In genomic region chr2:72398227-72398626, GRCm38 (mm10) we compare ENCODE assay signal across 8 mouse cellular contexts.
DNase-seq lines count a peak whose midpoint lies in the region; ATAC-seq and TF ChIP-seq lines count a peak whose summit lies in the region.

No protein-coding gene starts in this region.

- no peak overlapping the region for H3K9ac ChIP-seq in forebrain, embryonic 14.5 days (ENCODE audit: low read length)

- no peak overlapping the region for H3K4me3 ChIP-seq in layer of hippocampus, adult 2 months
- no peak overlapping the region for H3K4me3 ChIP-seq in forebrain, embryonic 14.5 days (ENCODE audit: low read depth, low read length)

- peak in 1 of 2 experiments; percentile 48 for DNase-seq in layer of hippocampus, adult 2 months (ENCODE audit: low spot score in 2 of 2)
- DNase-seq in layer of hippocampus, adult 9-10 months (ENCODE audit: low spot score), result no peak
- DNase-seq in ZHBTc4 (ENCODE audit: low read depth, low spot score), result peak; percentile 86
- peak; percentile 42 to 61 for DNase-seq in kidney, adult 8-10 months
- DNase-seq in lung, postnatal 25 days (ENCODE audit: low spot score), result peak; percentile 86
- DNase-seq in testis, postnatal 10 days (ENCODE audit: low spot score), result peak; percentile 82
- no peak for DNase-seq in forebrain, embryonic 14.5 days (ENCODE audit: low spot score)

- H3K4me1 ChIP-seq in forebrain, embryonic 14.5 days (ENCODE audit: control insufficient read depth, insufficient read depth, low read length), result no peaks in the 10 kb centered on the region

- no peaks in the 10 kb centered on the region for H3K9me3 ChIP-seq in forebrain, embryonic 14.5 days (replicated peaks; ENCODE audit: control insufficient read depth, low read length)

- peak; percentile 73 for TF ChIP-seq CTCF in layer of hippocampus, adult 2 months (conservative IDR thresholded peaks at IDR 0.05)

- H3K27ac ChIP-seq in layer of hippocampus, adult 2 months, result no peak overlapping the region
- no peak overlapping the region for H3K27ac ChIP-seq in forebrain, embryonic 14.5 days (ENCODE audit: low read depth, low read length)

- no peak overlapping the region for H3K4me2 ChIP-seq in forebrain, embryonic 14.5 days (ENCODE audit: low read length)

- ATAC-seq in erythroid progenitor cell, adult 5-6 weeks (replicated peaks; ENCODE audit: low FRiP score, poor library complexity, severe bottlenecking), result peak; percentile 79
- ATAC-seq in forebrain, embryonic 14.5 days, result no peak

- WGBS in forebrain, embryonic 14.5 days, result 21% methylated on average over 13 of the region's 13 CpGs

- H3K36me3 ChIP-seq in forebrain, embryonic 14.5 days (ENCODE audit: control insufficient read depth, insufficient read depth, low read length), result no peaks in the 10 kb centered on the region

- H3K27me3 ChIP-seq in forebrain, embryonic 14.5 days (replicated peaks; ENCODE audit: control insufficient read depth, insufficient read depth, low read length), result no peaks in the 10 kb centered on the region

Comparison
In these comparisons a context has a peak if more than half of its experiments do, and no peak if none do; other contexts are left out.
1. DNase-seq: peak in ZHBTc4 (single experiment), kidney, adult 8-10 months (2 of 2), lung, postnatal 25 days (single experiment) and testis, postnatal 10 days (single experiment); none in layer of hippocampus, adult 9-10 months (single experiment) and forebrain, embryonic 14.5 days (single experiment).